Mouse (Mus musculus) stomach, embryonic 15.5 days (tissue): ENCODE results near the gene Gucd1. TPM values are rescaled to one million over a fixed set of nuclear protein-coding genes. Genes with fewer than 3 reads are reported as not detected.
"Not testable (repeated sequence)": the region's sequence is repeated elsewhere in the genome, so short reads cannot be mapped to it uniquely, and the experiment has no call there.

Experiments used
- ATAC-seq: fragments of 200-750 bp; cut with Nextera tagmentation; 2 replicates; pipeline ENCODE4 v1.8.0; 2017; ENCODE audit warnings: low read depth, moderate number of reproducible peaks, moderate TSS enrichment; ENCODE audit not compliant: insufficient read depth, low FRiP score
- H3K27ac ChIP-seq: fragments of 300-500 bp; sonication (generic); 2 replicates; pipeline ENCODE4 v1.5.1; 2015; ENCODE audit warnings: mild to moderate bottlenecking, inconsistent platforms
- H3K27me3 ChIP-seq: fragments of 300-500 bp; sonication (generic); replicated peaks from 2 replicates; pipeline ENCODE4 v1.6.1; 2015; ENCODE audit warnings: inconsistent platforms
- H3K36me3 ChIP-seq: fragments of 300-500 bp; sonication (generic); 2 replicates; pipeline ENCODE4 v1.6.1; 2015; ENCODE audit warnings: inconsistent platforms
- H3K4me1 ChIP-seq: fragments of 300-500 bp; sonication (generic); 2 replicates; pipeline ENCODE4 v1.6.1; 2015; ENCODE audit warnings: inconsistent platforms
- H3K4me2 ChIP-seq: fragments of 300-500 bp; sonication (generic); 2 replicates; pipeline ENCODE4 v1.6.1; 2015; ENCODE audit warnings: mild to moderate bottlenecking, inconsistent platforms
- H3K4me3 ChIP-seq: fragments of 300-500 bp; sonication (generic); replicated peaks from 2 replicates; pipeline ENCODE4 v1.5.1; 2015; ENCODE audit warnings: inconsistent platforms
- H3K9ac ChIP-seq: fragments of 300-500 bp; sonication (generic); 2 replicates; pipeline ENCODE4 v1.6.1; 2015; ENCODE audit warnings: inconsistent platforms
- H3K9me3 ChIP-seq: fragments of 300-500 bp; sonication (generic); 2 replicates; pipeline ENCODE4 v1.6.1; 2016; ENCODE audit warnings: inconsistent platforms
- WGBS: fragments of 180-500 bp; shearing (Covaris S2); methylation state at CpG from one replicate; pipeline ENCODE4 v1.1.7; 2015; 5-methylcytosine and 5-hydroxymethylcytosine counted together
- polyA plus RNA-seq: library from polyadenylated mRNA; unstranded; fragments of >200 nt; fragmentation: Nextera tagmentation; extraction: Ambion mirVana; gene quantifications from 2 replicates; pipeline ENCODE4 v1.2.1, GENCODE M21; 2015

Gene Gucd1
- polyA plus RNA-seq, 1 experiment from 2014 or later, result 27.5 TPM

DNA sequence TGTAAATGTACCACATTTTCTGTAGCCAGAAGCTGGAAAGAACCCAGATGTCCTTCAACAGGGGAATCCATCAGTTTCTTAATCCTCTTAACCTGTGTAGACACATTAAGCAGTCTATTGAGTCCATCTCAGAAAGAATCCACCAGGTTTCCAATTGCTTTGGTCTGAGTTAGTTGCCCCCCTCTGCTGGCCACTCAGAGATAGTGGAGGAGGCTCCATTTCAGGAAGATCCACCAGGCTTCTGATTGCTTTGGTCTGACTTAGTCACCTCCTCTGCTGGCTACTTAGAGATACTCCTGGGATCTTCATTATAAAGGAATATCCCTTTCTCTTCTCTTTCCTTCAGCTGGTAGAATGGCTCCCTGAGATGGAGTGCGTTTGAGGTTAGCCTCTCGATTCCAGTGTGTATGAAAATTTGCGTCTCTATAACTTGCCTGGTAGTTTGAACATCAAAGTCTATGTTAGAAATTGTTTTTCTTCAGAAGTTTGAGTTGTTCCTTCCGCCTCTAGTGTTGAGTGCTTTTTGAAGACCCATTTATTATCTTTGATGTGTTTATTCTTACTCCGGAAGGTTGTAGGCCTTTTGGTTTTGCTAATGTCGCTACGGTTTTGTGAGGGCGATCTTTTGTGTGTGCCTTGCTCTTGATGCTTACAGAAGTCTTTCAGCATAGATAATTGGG, 100.3 kb downstream of the Gucd1 start:
- no peaks in the 10 kb centered on the region for H3K36me3 ChIP-seq
- WGBS, result 61% methylated on average over 8 of the region's 8 CpGs
- ATAC-seq, result no peak
- no peak overlapping the region for H3K9ac ChIP-seq
- H3K4me1 ChIP-seq, result no peaks in the 10 kb centered on the region
- no peaks in the 10 kb centered on the region for H3K9me3 ChIP-seq
- no peak overlapping the region for H3K27ac ChIP-seq
- H3K4me3 ChIP-seq, result no peak overlapping the region
- H3K4me2 ChIP-seq, result no peak overlapping the region
- H3K27me3 ChIP-seq, result no peaks in the 10 kb centered on the region

DNA sequence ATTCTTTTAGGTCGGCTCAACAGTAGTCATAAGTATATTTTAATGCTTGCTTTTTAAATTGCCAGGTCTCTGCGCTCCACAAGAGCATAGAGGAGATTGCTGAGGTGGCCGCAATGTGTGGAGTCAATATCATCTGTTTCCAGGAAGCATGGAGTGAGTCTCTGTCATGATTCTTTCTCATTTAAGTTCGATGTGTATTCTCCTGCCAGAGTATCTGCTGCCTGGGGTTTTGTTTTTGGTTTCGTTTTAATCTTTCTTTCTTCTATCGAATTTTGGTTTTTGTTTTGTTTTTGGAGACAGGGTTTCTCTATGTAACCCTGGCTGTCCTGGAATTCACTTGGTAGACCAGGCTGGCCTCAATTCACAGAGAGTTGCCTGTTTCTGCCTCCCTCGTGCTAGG, 102.8 kb downstream of the Gucd1 start:
- no peak for ATAC-seq
- H3K4me3 ChIP-seq, result no peak overlapping the region
- no peaks in the 10 kb centered on the region for H3K4me1 ChIP-seq
- no peak overlapping the region for H3K9ac ChIP-seq
- no peaks in the 10 kb centered on the region for H3K36me3 ChIP-seq
- WGBS, result 79% methylated on average over 7 of the region's 7 CpGs
- no peaks in the 10 kb centered on the region for H3K9me3 ChIP-seq
- H3K27me3 ChIP-seq, result no peaks in the 10 kb centered on the region
- no peak overlapping the region for H3K27ac ChIP-seq
- H3K4me2 ChIP-seq, result no peak overlapping the region

DNA sequence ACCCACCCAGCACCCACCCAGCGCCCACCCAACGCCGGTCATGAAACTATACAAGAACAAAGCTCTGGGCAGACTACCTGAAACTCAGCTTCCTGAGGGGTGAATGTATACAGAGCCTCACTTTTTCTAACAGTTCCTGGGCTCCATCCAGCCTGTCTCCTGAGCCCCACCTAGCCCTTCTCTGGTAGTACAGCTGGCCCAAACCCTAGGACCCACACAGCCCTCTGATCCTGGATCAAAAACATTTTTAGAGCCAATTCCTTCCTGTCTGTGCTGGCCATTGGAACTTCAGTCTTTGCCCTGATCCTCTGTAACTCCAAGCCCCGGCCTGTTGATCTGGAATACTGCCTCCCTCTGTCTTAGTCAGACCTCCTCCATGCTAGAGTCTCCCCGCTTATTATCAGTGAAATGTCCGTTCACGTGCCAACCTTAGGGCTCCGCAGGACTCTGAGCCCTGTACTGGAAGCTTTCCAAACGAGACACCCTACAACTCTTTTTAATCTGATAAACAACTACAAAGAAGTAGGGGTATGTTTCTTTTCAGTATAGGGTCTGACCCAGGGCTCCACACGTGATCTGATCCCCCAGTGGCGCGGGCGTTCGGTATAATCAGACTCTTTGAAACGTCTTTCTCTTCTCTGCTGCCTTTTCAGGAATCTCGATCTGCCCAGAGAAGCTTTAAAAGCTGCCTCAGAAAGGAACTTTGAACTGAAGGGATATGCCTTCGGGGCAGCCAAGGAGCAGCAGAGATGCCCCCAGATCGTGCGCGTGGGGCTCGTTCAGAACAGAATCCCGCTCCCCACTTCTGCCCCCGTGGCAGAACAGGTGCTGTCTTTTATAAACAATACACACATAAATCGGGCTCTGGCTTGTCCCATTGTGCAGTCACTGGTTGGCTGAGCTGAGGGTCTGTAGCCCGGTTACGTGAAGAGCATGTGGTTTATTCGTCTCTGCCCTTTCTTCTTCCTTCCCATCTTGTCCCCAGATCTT, 105.4 kb downstream of the Gucd1 start:
- no peak overlapping the region for H3K4me2 ChIP-seq
- ATAC-seq, result no peak; the same call in 1 of the 2 replicates

DNA sequence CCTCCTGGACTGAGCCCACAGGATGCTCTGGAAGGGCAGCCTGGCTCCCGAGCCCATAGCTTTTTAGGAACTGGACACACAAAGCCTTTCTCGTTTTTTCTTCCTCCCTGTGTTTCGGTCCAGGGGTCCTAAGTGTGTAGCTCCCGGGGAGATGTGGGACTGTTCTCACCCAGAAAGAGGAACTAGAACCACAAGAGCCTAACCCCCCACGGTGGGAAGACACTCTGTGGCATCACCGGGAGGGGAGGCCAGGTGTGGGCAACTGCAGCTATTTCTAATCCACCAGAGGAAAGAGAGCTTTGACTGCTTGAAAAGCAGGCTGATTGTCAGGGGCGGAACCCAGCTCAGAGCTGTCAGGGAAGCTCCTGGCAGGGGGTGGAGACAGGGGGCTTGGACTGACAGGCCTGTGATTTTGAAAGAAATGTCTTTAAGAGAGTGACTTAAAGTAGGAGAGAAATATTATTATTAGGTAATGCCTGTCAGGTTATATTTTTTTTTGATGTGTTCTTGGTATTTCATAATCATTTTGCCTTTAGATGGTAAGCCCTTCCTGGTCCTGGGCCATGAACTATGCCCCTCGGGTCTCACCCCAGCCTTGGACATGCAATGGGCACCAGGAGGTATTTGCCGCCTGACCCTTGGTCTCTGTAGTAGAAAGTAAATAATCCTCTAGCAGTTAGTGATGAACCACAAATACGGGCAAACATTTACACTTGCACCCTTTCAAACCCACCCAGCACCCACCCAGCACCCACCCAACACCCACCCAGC, 106.2 kb downstream of the Gucd1 start:
- H3K4me1 ChIP-seq, H3K27ac ChIP-seq, H3K36me3 ChIP-seq, H3K9me3 ChIP-seq, H3K4me3 ChIP-seq, H3K9ac ChIP-seq, H3K4me2 ChIP-seq, ATAC-seq, H3K27me3 ChIP-seq: not testable (repeated sequence)
- WGBS, result 44% methylated on average over 10 of the region's 10 CpGs

More for the DNA sequence above, 105.4 kb downstream of the Gucd1 start:
- H3K36me3 ChIP-seq, result no peaks in the 10 kb centered on the region
- H3K9me3 ChIP-seq, result no peaks in the 10 kb centered on the region
- H3K27ac ChIP-seq, result no peak overlapping the region
- no peak overlapping the region for H3K9ac ChIP-seq
- 57% methylated on average over 27 of the region's 27 CpGs for WGBS
- no peak overlapping the region for H3K4me3 ChIP-seq
- no peaks in the 10 kb centered on the region for H3K27me3 ChIP-seq
- no peaks in the 10 kb centered on the region for H3K4me1 ChIP-seq

DNA sequence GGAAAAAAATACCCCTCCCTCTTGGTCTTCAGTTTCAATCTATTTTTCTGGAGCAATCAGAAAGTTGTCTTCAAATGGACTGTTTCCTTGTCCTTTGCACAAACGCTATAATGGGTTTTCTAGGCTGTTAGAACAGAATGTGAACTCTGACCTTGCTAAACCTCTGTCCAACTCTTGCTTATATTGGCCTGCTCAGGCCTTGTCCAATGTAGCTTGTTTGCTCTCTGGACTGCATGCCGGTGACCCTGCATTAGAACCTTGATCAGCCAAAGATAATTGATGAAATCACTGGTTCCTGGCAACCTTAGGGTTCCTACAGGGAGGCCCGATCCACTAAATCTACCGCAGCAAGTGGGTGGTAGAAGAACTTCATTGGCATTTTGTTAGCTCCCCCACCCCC, 110.0 kb downstream of the Gucd1 start:
- Histone ChIP-seq H3K27ac (no peak overlapping the region), H3K4me3 (no peak overlapping the region), H3K9me3 (no peaks in the 10 kb centered on the region), H3K36me3 (no peaks in the 10 kb centered on the region), H3K4me2 (no peak overlapping the region), H3K4me1 (no peaks in the 10 kb centered on the region), H3K9ac (no peak overlapping the region), H3K27me3 (no peaks in the 10 kb centered on the region; the same call in 1 of the 2 replicates)
- no peak for ATAC-seq
- WGBS, result 65% methylated on average over 4 of the region's 4 CpGs

DNA sequence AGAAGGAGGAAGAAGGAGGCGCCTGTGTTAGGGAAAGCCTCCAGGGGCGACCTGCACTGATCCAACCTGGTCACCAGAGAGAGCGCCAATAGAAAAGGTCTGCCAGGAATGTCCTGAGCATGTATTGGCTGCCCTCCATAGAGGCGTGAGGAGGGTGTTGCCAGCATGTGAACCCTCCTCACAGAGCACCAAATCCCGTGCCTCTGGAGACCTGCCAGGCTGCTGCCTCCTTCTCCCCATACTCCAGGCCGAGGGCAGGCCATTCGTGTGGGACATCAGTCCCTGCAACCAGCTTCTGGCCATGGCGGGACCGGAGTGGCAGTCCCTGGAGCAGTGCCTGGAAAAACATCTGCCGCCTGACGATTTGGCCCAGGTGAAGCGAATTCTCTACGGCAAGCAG, 111.0 kb downstream of the Gucd1 start:
- Histone ChIP-seq H3K9ac (no peak overlapping the region), H3K27me3 (no peaks in the 10 kb centered on the region; the same call in 1 of the 2 replicates), H3K9me3 (no peaks in the 10 kb centered on the region), H3K27ac (no peak overlapping the region), H3K4me1 (no peaks in the 10 kb centered on the region), H3K4me3 (no peak overlapping the region), H3K36me3 (no peaks in the 10 kb centered on the region), H3K4me2 (no peak overlapping the region)
- WGBS, result 44% methylated on average over 13 of the region's 13 CpGs
- peak; percentile 56 for ATAC-seq

DNA sequence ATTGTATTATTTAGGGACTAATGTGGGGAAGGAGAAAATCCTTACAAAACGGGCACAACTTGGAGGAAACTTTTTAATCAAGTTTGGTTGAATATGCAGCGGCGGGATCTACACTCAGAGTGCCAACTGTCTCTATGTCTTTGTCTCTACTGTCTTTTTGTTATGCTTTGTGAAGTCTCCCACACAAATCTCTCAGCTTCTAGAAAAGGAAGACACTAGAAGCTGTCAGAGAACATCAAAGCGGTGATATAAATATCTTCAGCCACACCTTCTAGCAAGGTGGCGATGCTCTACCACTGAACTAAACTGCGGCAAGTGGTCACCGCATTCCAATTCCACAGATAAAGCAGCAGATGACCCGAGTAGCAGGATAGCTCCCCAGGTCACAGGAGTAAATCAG, 111.9 kb downstream of the Gucd1 start:
- no peaks in the 10 kb centered on the region for H3K9me3 ChIP-seq
- 85% methylated on average over 8 of the region's 8 CpGs for WGBS
- H3K9ac ChIP-seq, result no peak overlapping the region
- H3K27ac ChIP-seq, result no peak overlapping the region
- H3K36me3 ChIP-seq, result no peaks in the 10 kb centered on the region
- no peaks in the 10 kb centered on the region; the same call in 1 of the 2 replicates for H3K27me3 ChIP-seq
- H3K4me1 ChIP-seq, result no peaks in the 10 kb centered on the region
- no peak for ATAC-seq
- no peak overlapping the region for H3K4me2 ChIP-seq
- H3K4me3 ChIP-seq, result no peak overlapping the region

DNA sequence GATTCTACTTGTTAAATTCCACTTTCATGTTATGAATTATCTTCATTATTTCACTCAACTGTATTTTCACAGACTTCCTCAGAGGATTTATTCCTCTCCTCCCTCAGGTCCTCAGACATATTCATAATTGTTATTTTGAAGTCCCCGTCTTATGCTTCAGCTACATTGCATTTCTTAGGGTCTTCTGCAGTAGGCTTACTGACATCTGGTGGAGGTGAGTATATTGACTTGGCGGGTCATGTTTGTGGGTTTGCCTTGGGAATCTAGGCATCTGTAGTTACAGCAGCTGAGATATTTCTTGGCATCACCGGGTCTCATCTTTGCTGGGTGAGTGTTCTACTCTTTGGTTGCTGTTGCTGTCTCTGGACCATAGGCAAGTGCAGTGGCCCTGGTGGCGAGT, 116.8 kb downstream of the Gucd1 start, which contains the start of gene Upb1:
Upb1 (plus strand) TSS at position 158 of the 400 bp plus-strand sequence.
- Histone ChIP-seq H3K27me3 (no peaks in the 10 kb centered on the region; the same call in 1 of the 2 replicates), H3K4me1 (0 out of 2 replicates have a peak, but pooled peaks cover 3% of the 10 kb centered on the region)
- no peak for ATAC-seq

DNA sequence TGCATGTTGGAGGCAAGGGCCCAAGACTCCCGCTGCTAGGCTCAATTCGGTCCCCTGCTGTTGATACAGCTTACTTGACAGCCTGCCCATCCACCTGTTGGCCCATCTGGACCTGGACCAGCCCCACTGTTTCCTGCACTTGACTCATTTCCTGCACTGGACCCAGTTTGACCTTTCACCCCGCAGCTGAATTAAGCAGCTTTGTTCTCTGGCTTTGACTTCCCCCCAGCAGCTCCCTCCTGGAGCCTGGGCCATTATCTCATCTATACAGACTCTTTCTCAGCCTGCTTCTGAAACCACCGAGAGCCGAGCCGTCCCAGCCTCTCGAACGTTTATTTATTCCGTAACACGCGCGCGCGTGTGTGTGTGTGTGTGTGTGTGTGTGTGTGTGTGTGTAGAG, 120.8 kb downstream of the Gucd1 start:
- no peak overlapping the region for H3K9ac ChIP-seq
- no peak for ATAC-seq
- no peak overlapping the region for H3K4me3 ChIP-seq
- no peak overlapping the region for H3K4me2 ChIP-seq
- no peak overlapping the region for H3K27ac ChIP-seq
- no peaks in the 10 kb centered on the region for H3K27me3 ChIP-seq
- H3K9me3 ChIP-seq, result no peaks in the 10 kb centered on the region
- H3K36me3 ChIP-seq, result no peaks in the 10 kb centered on the region
- 42% methylated on average over 14 of the region's 14 CpGs for WGBS
- 0 out of 2 replicates have a peak, but pooled peaks cover 3% of the 10 kb centered on the region for H3K4me1 ChIP-seq

More for the DNA sequence above, 116.8 kb downstream of the Gucd1 start, which contains the start of gene Upb1:
- Histone ChIP-seq H3K9me3 (no peaks in the 10 kb centered on the region), H3K4me2 (no peak within 1 kb of the TSS), H3K9ac (no peak within 1 kb of the TSS), H3K36me3 (no peaks in the 10 kb centered on the region), H3K27ac (no peak within 1 kb of the TSS), H3K4me3 (no peak within 1 kb of the TSS)
- 76% methylated on average over 4 of the region's 4 CpGs for WGBS

DNA sequence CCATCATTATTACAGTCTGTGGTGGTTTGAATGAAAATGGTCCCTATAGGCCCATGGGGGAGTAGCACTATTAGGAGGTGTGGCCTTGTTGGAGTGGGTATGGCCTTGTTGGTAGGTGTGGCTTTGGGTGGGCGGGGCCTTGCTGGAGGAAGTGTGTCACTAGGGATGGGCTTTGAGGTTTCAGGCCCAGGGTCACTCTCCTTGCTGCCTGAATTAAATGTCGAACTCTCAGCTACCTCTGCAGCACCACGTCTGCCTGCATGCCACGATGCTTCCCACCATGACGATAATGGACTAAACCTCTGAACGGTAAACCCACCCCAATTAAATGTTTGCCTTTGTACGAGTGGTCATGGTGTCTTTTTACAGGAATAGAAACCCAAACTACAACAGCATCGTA, 123.0 kb downstream of the Gucd1 start:
- Histone ChIP-seq H3K4me3 (no peak overlapping the region), H3K27me3 (no peaks in the 10 kb centered on the region), H3K9ac (no peak overlapping the region), H3K4me2 (no peak overlapping the region), H3K4me1 (0 out of 2 replicates have a peak, but pooled peaks cover 3% of the 10 kb centered on the region), H3K36me3 (no peaks in the 10 kb centered on the region), H3K27ac (no peak overlapping the region), H3K9me3 (no peaks in the 10 kb centered on the region)
- no peak for ATAC-seq
- WGBS, result 83% methylated on average over 8 of the region's 8 CpGs

DNA sequence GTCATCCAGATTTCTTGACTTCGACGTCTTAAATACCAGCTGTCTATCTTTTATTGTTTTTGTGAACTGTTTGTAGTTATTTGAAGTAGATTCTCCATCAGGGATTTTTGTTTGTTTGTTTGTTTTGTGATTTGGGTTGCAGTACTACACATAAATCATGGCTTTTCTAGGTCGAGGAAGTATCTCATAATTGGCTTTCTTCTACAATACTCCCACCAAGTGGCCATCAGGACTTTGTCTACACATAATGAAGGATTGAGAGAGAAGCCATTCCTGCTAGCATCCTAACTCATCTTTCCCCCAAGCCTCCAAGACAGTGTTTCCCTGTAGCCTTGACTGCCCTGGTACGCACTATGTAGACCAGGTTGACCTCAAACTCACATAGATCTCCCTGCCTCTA, 126.9 kb downstream of the Gucd1 start:
- Histone ChIP-seq H3K4me2 (no peak overlapping the region), H3K9me3 (no peaks in the 10 kb centered on the region), H3K36me3 (no peaks in the 10 kb centered on the region), H3K27ac (no peak overlapping the region), H3K27me3 (no peaks in the 10 kb centered on the region), H3K4me3 (no peak overlapping the region), H3K9ac (no peak overlapping the region), H3K4me1 (no peaks in the 10 kb centered on the region)
- ATAC-seq, result no peak
- 78% methylated on average over 4 of the region's 4 CpGs for WGBS
